Mouse (Mus musculus): Measurements from ENCODE around the gene Plin4. TPM values are rescaled to one million over a fixed set of nuclear protein-coding genes. Genes with fewer than 3 reads are reported as not detected.
"Not testable (repeated sequence)": the region's sequence is repeated elsewhere in the genome, so short reads cannot be mapped to it uniquely, and the experiment has no call there.

The Plin4 gene
- polyA plus RNA-seq, 1 experiment = 205 TPM

DNA sequence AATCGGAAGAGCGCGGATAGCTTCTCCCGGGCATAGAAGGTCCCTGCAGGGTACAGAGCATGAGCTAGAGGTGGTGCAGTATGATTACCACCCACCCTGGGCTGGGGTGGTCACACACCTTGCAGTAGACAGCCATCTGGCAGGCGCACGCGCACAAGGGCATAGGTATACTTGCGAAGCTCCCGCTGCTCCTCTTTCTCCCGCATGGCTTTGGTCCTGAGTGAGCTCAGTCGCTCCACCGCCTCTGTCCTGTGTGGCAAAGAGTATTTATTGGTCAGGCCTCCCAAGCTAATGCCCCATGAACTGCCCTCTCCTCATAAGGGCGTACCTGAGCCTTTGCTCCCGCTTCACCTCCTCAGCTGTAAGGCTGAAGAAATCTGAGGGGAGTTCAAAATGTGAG lies 40.5 kb downstream of the Plin4 start:
- H3K4me1 ChIP-seq (ENCODE audit: control insufficient read depth, insufficient read depth, insufficient read length, low read length) = peaks cover 3% of the 10 kb centered on the region; the same call in 1 of the 2 replicates
- no peak overlapping the region for H3K4me3 ChIP-seq (ENCODE audit: insufficient read depth, low read depth, low read length)
- H3K27ac ChIP-seq (replicated peaks; ENCODE audit: low read depth, low read length) = no peak overlapping the region

DNA sequence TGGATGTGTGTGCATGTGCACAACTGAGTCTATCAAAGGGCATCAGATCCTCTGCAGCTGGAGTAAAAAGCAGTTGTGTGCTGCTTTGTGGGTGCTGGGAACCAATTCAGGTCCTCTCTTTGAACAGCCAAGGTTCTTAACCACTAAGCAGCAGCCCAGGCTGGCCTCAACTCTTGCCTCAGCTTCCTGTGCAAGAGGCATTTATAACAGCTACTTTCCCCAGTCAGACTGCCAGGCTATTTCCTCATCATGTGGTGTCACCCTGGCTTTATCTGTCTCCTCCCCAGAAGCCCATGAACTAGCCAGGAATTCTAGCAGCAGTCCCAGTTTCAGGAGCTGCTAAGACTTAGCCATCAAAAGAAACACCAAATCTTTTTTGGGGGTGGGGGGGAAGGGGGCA lies 43.2 kb downstream of the Plin4 start:
- no peaks in the 10 kb centered on the region for H3K4me1 ChIP-seq (ENCODE audit: control insufficient read depth, insufficient read depth, insufficient read length, low read length)
- H3K27ac ChIP-seq (replicated peaks; ENCODE audit: low read depth, low read length) = no peak overlapping the region
- no peak overlapping the region for H3K4me3 ChIP-seq (ENCODE audit: insufficient read depth, low read depth, low read length)

DNA sequence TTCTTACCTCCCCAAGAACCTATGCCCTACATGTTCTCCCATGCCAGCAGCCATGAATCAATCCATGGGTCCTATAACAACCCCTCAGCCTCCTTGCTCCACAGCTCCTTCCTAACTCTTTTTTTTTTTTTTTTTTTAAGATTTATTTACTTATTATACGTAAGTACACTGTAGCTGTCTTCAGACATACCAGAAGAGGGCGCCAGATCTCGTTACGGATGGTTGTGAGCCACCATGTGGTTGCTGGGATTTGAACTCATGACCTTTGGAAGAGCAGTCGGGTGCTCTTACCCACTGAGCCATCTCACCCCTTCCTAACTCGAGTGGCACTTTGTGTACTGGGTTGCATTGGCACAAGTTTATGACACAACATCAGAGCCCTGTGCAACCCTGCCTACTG lies 43.9 kb downstream of the Plin4 start:
- not testable (repeated sequence) for H3K4me1 ChIP-seq (ENCODE audit: control insufficient read depth, insufficient read depth, insufficient read length, low read length); H3K27ac ChIP-seq (replicated peaks; ENCODE audit: low read depth, low read length); H3K4me3 ChIP-seq (ENCODE audit: insufficient read depth, low read depth, low read length)

DNA sequence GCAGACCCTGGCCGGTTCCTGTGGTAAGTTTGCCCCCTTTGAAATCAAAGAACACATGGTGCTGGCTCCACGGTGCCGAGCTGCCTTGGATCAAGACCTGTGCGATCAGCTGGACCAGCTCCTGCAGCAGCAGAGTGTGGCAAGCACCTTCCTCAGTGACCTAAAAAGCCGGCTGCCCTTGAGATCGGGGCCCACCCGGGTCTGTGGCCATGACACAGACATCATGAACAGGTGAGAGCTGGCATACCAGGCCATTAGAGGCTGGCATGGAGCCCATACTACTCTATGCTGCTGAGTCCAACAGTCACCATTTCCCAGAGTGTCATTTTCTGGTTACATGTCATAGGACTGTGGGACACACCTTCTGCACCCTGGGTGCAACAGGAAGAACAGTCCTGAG lies 47.5 kb downstream of the Plin4 start:
- H3K4me3 ChIP-seq (ENCODE audit: insufficient read depth, low read depth, low read length) = no peak overlapping the region
- H3K27ac ChIP-seq (replicated peaks; ENCODE audit: low read depth, low read length) = no peak overlapping the region
- H3K4me1 ChIP-seq (ENCODE audit: control insufficient read depth, insufficient read depth, insufficient read length, low read length) = no peaks in the 10 kb centered on the region

GRCm38 (mm10) chr17:56057381-56058120 lies 52.1 kb downstream of the Plin4 start:
- Histone ChIP-seq H3K27ac (replicated peaks; ENCODE audit: low read depth, low read length) (peak overlapping the region; percentile 56), H3K4me1 (ENCODE audit: control insufficient read depth, insufficient read depth, insufficient read length, low read length) (no peaks in the 10 kb centered on the region), H3K4me3 (ENCODE audit: insufficient read depth, low read depth, low read length) (0 out of 2 replicates have a peak overlapping the region, but pooled peaks have one; percentile 3)

DNA sequence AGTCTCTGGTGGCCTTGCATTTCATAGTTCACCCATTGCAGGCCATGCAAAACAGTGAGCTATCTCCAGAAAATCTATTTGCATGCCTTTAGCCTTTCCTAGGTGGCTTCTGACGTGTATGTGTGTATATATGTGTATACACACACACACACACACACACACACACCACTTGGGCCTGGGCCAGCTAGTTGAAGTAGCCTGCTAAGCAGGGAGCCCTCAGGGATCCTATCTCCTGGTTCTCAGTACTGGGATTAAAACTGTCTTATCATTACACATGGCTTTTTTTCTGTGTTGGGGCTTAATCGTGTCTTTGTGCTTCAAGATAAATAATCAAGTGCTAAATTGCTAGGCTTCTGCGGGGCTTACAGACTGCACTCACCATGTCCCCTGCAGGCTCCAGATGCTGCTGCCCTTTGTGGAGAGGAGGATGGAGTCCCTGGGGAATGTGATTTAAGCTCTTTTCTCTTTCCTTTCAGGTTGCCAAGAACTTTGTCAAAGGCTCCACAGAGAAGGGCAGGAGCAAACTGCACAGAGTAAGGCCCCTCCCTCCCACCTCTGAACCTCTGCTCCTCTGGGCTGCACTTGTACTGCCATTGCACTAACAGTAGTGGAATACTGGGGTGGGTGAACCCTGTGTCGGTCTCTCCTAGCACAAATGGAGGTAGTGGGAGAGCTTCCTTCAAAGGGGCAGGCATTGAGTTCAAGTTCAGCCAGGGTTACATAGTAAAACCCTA lies 53.5 kb downstream of the Plin4 start:
- Histone ChIP-seq H3K4me1 (ENCODE audit: control insufficient read depth, insufficient read depth, insufficient read length, low read length) (no peaks in the 10 kb centered on the region), H3K4me3 (ENCODE audit: insufficient read depth, low read depth, low read length) (no peak overlapping the region), H3K27ac (replicated peaks; ENCODE audit: low read depth, low read length) (no peak overlapping the region)

DNA sequence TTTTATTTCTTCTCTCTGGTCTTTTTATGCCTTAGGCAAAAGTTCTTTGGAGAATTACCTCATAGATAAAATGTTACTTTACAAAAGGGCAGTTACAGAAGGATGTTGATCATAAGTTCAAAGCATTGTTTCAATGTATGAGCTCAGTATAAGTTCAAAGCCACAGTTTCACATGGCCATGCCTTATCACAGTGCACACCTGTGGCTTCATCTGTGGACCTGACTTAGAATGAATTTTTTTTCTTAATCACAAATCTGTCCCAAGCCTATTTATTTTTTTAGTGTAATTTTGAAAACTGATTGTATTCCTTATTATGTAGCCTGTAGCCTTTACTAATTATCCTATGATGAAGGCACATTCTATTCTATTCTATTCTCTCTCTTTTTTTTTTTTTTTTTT lies 54.7 kb downstream of the Plin4 start:
- Histone ChIP-seq H3K4me1 (ENCODE audit: control insufficient read depth, insufficient read depth, insufficient read length, low read length) (no peaks in the 10 kb centered on the region), H3K27ac (replicated peaks; ENCODE audit: low read depth, low read length) (no peak overlapping the region), H3K4me3 (ENCODE audit: insufficient read depth, low read depth, low read length) (no peak overlapping the region)

DNA sequence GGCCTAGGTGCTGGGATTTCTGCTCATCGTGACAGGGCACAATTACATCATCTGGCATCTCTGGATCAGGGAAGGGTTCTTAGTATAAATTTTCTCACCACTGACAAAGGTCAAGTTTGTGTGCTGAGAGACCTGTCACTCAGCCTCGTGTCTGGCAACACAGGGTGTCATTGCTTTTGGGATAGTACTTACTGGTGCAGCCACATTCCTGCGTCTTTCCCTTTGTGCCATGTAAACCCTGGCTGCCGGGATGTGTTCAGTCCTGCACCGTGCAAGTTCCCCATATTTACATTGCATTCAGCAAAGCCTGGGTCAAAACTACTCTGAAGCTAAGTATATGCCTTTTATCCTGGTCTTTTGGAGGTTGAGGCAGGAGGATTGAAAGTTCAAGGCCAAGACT lies 58.2 kb downstream of the Plin4 start:
- no peak overlapping the region for H3K27ac ChIP-seq (replicated peaks; ENCODE audit: low read depth, low read length)
- H3K4me3 ChIP-seq (ENCODE audit: insufficient read depth, low read depth, low read length) = no peak overlapping the region
- no peaks in the 10 kb centered on the region for H3K4me1 ChIP-seq (ENCODE audit: control insufficient read depth, insufficient read depth, insufficient read length, low read length)

Other genes with a start within 250 kb of the Plin4 start
- 1.5 and 1.7 TPM in 2 replicates for gene Zfp119a, start 230.9 kb downstream of the Plin4 start, polyA plus RNA-seq (2012; ENCODE audit: insufficient read depth, insufficient read length, missing spikeins)
- gene Zfp959, start 217.7 kb downstream of the Plin4 start, polyA plus RNA-seq (2012; ENCODE audit: insufficient read depth, insufficient read length, missing spikeins) = 4.2 and 6.4 TPM in 2 replicates
- gene Zfp119b, start 160.3 kb downstream of the Plin4 start, polyA plus RNA-seq (2012; ENCODE audit: insufficient read depth, insufficient read length, missing spikeins) = 1.3 and 3.3 TPM in 2 replicates
- gene Ebi3, start 157.2 kb downstream of the Plin4 start, polyA plus RNA-seq (2012; ENCODE audit: insufficient read depth, insufficient read length, missing spikeins) = 0.91 and 2.3 TPM in 2 replicates
- 4.6 and 6.0 TPM in 2 replicates for gene Yju2, start 150.7 kb downstream of the Plin4 start, polyA plus RNA-seq (2012; ENCODE audit: insufficient read depth, insufficient read length, missing spikeins)
- gene Shd, start 139.3 kb downstream of the Plin4 start, polyA plus RNA-seq (2012; ENCODE audit: insufficient read depth, insufficient read length, missing spikeins) = not detected in 2 replicates
- 0.59 TPM in 1 of 2 replicates, not detected in the other for gene Fsd1, start 123.3 kb downstream of the Plin4 start, polyA plus RNA-seq (2012; ENCODE audit: insufficient read depth, insufficient read length, missing spikeins)
- gene Stap2, start 104.2 kb downstream of the Plin4 start, polyA plus RNA-seq (2012; ENCODE audit: insufficient read depth, insufficient read length, missing spikeins) = 7.5 and 10.4 TPM in 2 replicates
- gene Mpnd, start 104.1 kb downstream of the Plin4 start, polyA plus RNA-seq (2012; ENCODE audit: insufficient read depth, insufficient read length, missing spikeins) = 43.2 and 52.6 TPM in 2 replicates
- 14.0 and 16.1 TPM in 2 replicates for gene Sh3gl1, start 73.2 kb downstream of the Plin4 start, polyA plus RNA-seq (2012; ENCODE audit: insufficient read depth, insufficient read length, missing spikeins)
- 0.99 and 2.7 TPM in 2 replicates for gene Chaf1a, start 69.4 kb downstream of the Plin4 start, polyA plus RNA-seq (2012; ENCODE audit: insufficient read depth, insufficient read length, missing spikeins)
- gene Ubxn6, start 34.8 kb downstream of the Plin4 start, polyA plus RNA-seq (2012; ENCODE audit: insufficient read depth, insufficient read length, missing spikeins) = 41.1 and 69.6 TPM in 2 replicates
- gene Hdgfl2, start 30.2 kb downstream of the Plin4 start, polyA plus RNA-seq (2012; ENCODE audit: insufficient read depth, insufficient read length, missing spikeins) = 17.6 and 19.3 TPM in 2 replicates
- gene Plin5, start 7.8 kb upstream of the Plin4 start, polyA plus RNA-seq (2012; ENCODE audit: insufficient read depth, insufficient read length, missing spikeins) = 138 and 171 TPM in 2 replicates
- 61.5 and 101 TPM in 2 replicates for gene Lrg1, start 12.2 kb upstream of the Plin4 start, polyA plus RNA-seq (2012; ENCODE audit: insufficient read depth, insufficient read length, missing spikeins)
- 1.9 and 5.0 TPM in 2 replicates for gene Sema6b, start 30.5 kb upstream of the Plin4 start, polyA plus RNA-seq (2012; ENCODE audit: insufficient read depth, insufficient read length, missing spikeins)
- 0.36 and 1.4 TPM in 2 replicates for gene Tnfaip8l1, start 52.7 kb upstream of the Plin4 start, polyA plus RNA-seq (2012; ENCODE audit: insufficient read depth, insufficient read length, missing spikeins)
- 30.8 and 30.9 TPM in 2 replicates for gene Mydgf, start 74.1 kb upstream of the Plin4 start, polyA plus RNA-seq (2012; ENCODE audit: insufficient read depth, insufficient read length, missing spikeins)
- gene Dpp9, start 109.1 kb upstream of the Plin4 start, polyA plus RNA-seq (2012; ENCODE audit: insufficient read depth, insufficient read length, missing spikeins) = 7.7 and 9.2 TPM in 2 replicates
- gene Fem1a, start 147.0 kb upstream of the Plin4 start, polyA plus RNA-seq (2012; ENCODE audit: insufficient read depth, insufficient read length, missing spikeins) = 16.3 and 18.4 TPM in 2 replicates
- 9.2 and 10.5 TPM in 2 replicates for gene Ticam1, start 167.0 kb upstream of the Plin4 start, polyA plus RNA-seq (2012; ENCODE audit: insufficient read depth, insufficient read length, missing spikeins)
- gene Plin3, start 183.1 kb upstream of the Plin4 start, polyA plus RNA-seq (2012; ENCODE audit: insufficient read depth, insufficient read length, missing spikeins) = 62.9 and 78.2 TPM in 2 replicates
- gene Arrdc5, start 190.5 kb upstream of the Plin4 start, polyA plus RNA-seq (2012; ENCODE audit: insufficient read depth, insufficient read length, missing spikeins) = not detected in 2 replicates
- 2.7 and 3.3 TPM in 2 replicates for gene Uhrf1, start 193.5 kb upstream of the Plin4 start, polyA plus RNA-seq (2012; ENCODE audit: insufficient read depth, insufficient read length, missing spikeins)
- gene Kdm4b, start 216.3 kb upstream of the Plin4 start, polyA plus RNA-seq (2012; ENCODE audit: insufficient read depth, insufficient read length, missing spikeins) = 6.4 and 17.7 TPM in 2 replicates

Measured in brown adipose tissue, adult 24 weeks (tissue).